Comparison of ENCODE assay signal across 1 mouse cellular context in genomic region chr8:84104221-84104620, GRCm38 (mm10).
TF ChIP-seq lines count a peak whose summit lies in the region.

No protein-coding gene starts in this region.

TF ChIP-seq in MEL, 35 proteins besides CTCF, POLR2A, EP300 and RAD21 (continued from another document):
- TF ChIP-seq SMC3 (IDR thresholded peaks at IDR 0.05; ENCODE audit: low read depth, low read length) (peak; percentile 17; the same call in 1 of the 2 replicates), ZMIZ1 (IDR thresholded peaks at IDR 0.05; ENCODE audit: low read depth, low read length) (0 out of 2 replicates have a peak, but pooled peaks have one; percentile 38), MEF2A (IDR thresholded peaks at IDR 0.05; ENCODE audit: extremely low read depth, insufficient replicate concordance, low read depth, low read length, poor library complexity, severe bottlenecking) (no peak)
TF ChIP-seq in MEL: peak in this region for 3.
